Mouse (Mus musculus) hindbrain, embryonic 11.5 days (tissue): ENCODE measurements around the gene Srcin1. TPM values are rescaled to one million over a fixed set of nuclear protein-coding genes. Genes with fewer than 3 reads are reported as not detected.

ENCODE experiments used
- ATAC-seq: fragments of 200-750 bp; cut with Nextera tagmentation; 2 replicates; pipeline ENCODE4 v1.8.0; 2017; ENCODE audit warnings: mild to moderate bottlenecking, moderate TSS enrichment, moderate library complexity; ENCODE audit not compliant: low FRiP score
- DNase-seq: peaks from one replicate; pipeline ENCODE4 v3.0.0-alpha.2; 2015; ENCODE audit warnings: low spot score
- H3K27ac ChIP-seq: fragments of 300-500 bp; sonication (generic); 2 replicates; pipeline ENCODE4 v1.5.1; 2014; ENCODE audit warnings: mild to moderate bottlenecking, low read depth, low read length
- H3K27me3 ChIP-seq: fragments of 300-500 bp; sonication (generic); 2 replicates; pipeline ENCODE4 v1.6.1; 2014; ENCODE audit warnings: mild to moderate bottlenecking, low read length, moderate library complexity, mixed read lengths; ENCODE audit not compliant: control insufficient read depth, insufficient read depth
- H3K36me3 ChIP-seq: fragments of 300-500 bp; sonication (generic); 2 replicates; pipeline ENCODE4 v1.6.1; 2014; ENCODE audit warnings: mild to moderate bottlenecking, low read length, moderate library complexity, mixed read lengths; ENCODE audit not compliant: control insufficient read depth, insufficient read depth
- H3K4me1 ChIP-seq: fragments of 300-500 bp; sonication (generic); replicated peaks from 2 replicates; pipeline ENCODE4 v1.6.1; 2014; ENCODE audit warnings: low read length, mixed read lengths; ENCODE audit not compliant: control insufficient read depth, insufficient read depth
- H3K4me2 ChIP-seq: fragments of 300-500 bp; sonication (generic); replicated peaks from 2 replicates; pipeline ENCODE4 v1.6.1; 2014; ENCODE audit warnings: mild to moderate bottlenecking, low read depth, low read length
- H3K4me3 ChIP-seq: fragments of 300-500 bp; sonication (generic); 2 replicates; pipeline ENCODE4 v1.5.1; 2014; ENCODE audit warnings: low read depth, low read length
- H3K9ac ChIP-seq: fragments of 300-500 bp; sonication (generic); 2 replicates; pipeline ENCODE4 v1.6.1; 2014; ENCODE audit warnings: low read depth, low read length
- H3K9me3 ChIP-seq: fragments of 300-500 bp; sonication (generic); 2 replicates; pipeline ENCODE4 v1.6.1; 2016; ENCODE audit warnings: low read length; ENCODE audit not compliant: control insufficient read depth
- WGBS: fragments of 180-500 bp; shearing (Covaris S2); extraction: QIAGEN DNeasy Blood & Tissue Kit; methylation state at CpG from one replicate; pipeline ENCODE4 v1.1.7; 2014; 5-methylcytosine and 5-hydroxymethylcytosine counted together
- polyA plus RNA-seq: library from polyadenylated mRNA; unstranded; fragments of >200 nt; fragmentation: Nextera tagmentation; extraction: Ambion mirVana; gene quantifications from 2 replicates; pipeline ENCODE4 v1.2.1, GENCODE M21; 2014

The Srcin1 gene
- polyA plus RNA-seq, 1 experiment from 2014 or later, result 2.2 TPM

GRCm38 (mm10) chr11:97574551-97575051, 1.4 kb downstream of the Srcin1 start:
- DNase-seq (no peak), ATAC-seq (peak; percentile 67)
- under 1% methylated on average over 14 of the region's 43 CpGs for WGBS
- peak overlapping the region; percentile 81 for H3K9ac ChIP-seq
- no peaks in the 10 kb centered on the region for H3K36me3 ChIP-seq
- peaks cover 29% of the 10 kb centered on the region for H3K27me3 ChIP-seq
- peak overlapping the region; percentile 90 for H3K27ac ChIP-seq
- peak overlapping the region; percentile 94 for H3K4me2 ChIP-seq
- peaks cover 15% of the 10 kb centered on the region for H3K4me1 ChIP-seq
- peak overlapping the region; percentile 60 for H3K4me3 ChIP-seq
- no peaks in the 10 kb centered on the region for H3K9me3 ChIP-seq

- Histone ChIP-seq H3K9me3 (no peaks in the 10 kb centered on the region), H3K36me3 (no peaks in the 10 kb centered on the region), H3K4me3 (peak overlapping the region; percentile 60), H3K9ac (peak overlapping the region; percentile 81), H3K4me2 (peak overlapping the region; percentile 94), H3K27ac (peak overlapping the region; percentile 90), H3K4me1 (peaks cover 15% of the 10 kb centered on the region), H3K27me3 (peaks cover 29% of the 10 kb centered on the region)
- DNase-seq (peak; percentile 70), ATAC-seq (peak; percentile 37; the same call in 1 of the 2 replicates)
- WGBS, result 3% methylated on average over 13 of the region's 28 CpGs
Observed at GRCm38 (mm10) chr11:97573891-97574550, 2.0 kb downstream of the Srcin1 start.

GRCm38 (mm10) chr11:97572895-97573480, 3.0 kb downstream of the Srcin1 start:
- Histone ChIP-seq H3K36me3 (no peaks in the 10 kb centered on the region), H3K9me3 (no peaks in the 10 kb centered on the region), H3K27ac (no peak overlapping the region), H3K4me1 (peaks cover 14% of the 10 kb centered on the region), H3K4me2 (peak overlapping the region; percentile 94), H3K4me3 (peak overlapping the region; percentile 60; the same call in 1 of the 2 replicates), H3K27me3 (peaks cover 26% of the 10 kb centered on the region), H3K9ac (0 out of 2 replicates have a peak overlapping the region, but pooled peaks have one; percentile 19)
- ATAC-seq, result no peak
- DNase-seq, result no peak
- WGBS, result 26% methylated on average over 7 of the region's 7 CpGs

GRCm38 (mm10) chr11:97572089-97572345, 4.0 kb downstream of the Srcin1 start:
- H3K27ac ChIP-seq, result no peak overlapping the region
- H3K27me3 ChIP-seq, result peaks cover 29% of the 10 kb centered on the region
- ATAC-seq (no peak), DNase-seq (no peak)
- H3K4me2 ChIP-seq, result no peak overlapping the region
- WGBS, result 52% methylated on average over 5 of the region's 5 CpGs
- no peak overlapping the region for H3K4me3 ChIP-seq
- no peaks in the 10 kb centered on the region for H3K36me3 ChIP-seq
- H3K4me1 ChIP-seq, result peaks cover 22% of the 10 kb centered on the region
- H3K9ac ChIP-seq, result 0 out of 2 replicates have a peak overlapping the region, but pooled peaks have one; percentile 23
- H3K9me3 ChIP-seq, result no peaks in the 10 kb centered on the region

- peaks cover 30% of the 10 kb centered on the region for H3K27me3 ChIP-seq
- no peak overlapping the region for H3K4me3 ChIP-seq
- H3K9ac ChIP-seq, result 0 out of 2 replicates have a peak overlapping the region, but pooled peaks have one; percentile 23
- no peak overlapping the region for H3K4me2 ChIP-seq
- 17% methylated on average over 8 of the region's 8 CpGs for WGBS
- peaks cover 28% of the 10 kb centered on the region for H3K4me1 ChIP-seq
- no peaks in the 10 kb centered on the region for H3K36me3 ChIP-seq
- H3K9me3 ChIP-seq, result no peaks in the 10 kb centered on the region
- ATAC-seq, result no peak
- DNase-seq, result no peak
- H3K27ac ChIP-seq, result no peak overlapping the region; the same call in 1 of the 2 replicates
Observed at GRCm38 (mm10) chr11:97571266-97572088, 4.5 kb downstream of the Srcin1 start.

GRCm38 (mm10) chr11:97570493-97571137, 5.4 kb downstream of the Srcin1 start:
- 19% methylated on average over 8 of the region's 8 CpGs for WGBS
- Histone ChIP-seq H3K4me3 (no peak overlapping the region), H3K27me3 (peaks cover 33% of the 10 kb centered on the region), H3K27ac (no peak overlapping the region), H3K36me3 (no peaks in the 10 kb centered on the region), H3K4me2 (no peak overlapping the region), H3K4me1 (peaks cover 30% of the 10 kb centered on the region), H3K9ac (no peak overlapping the region), H3K9me3 (no peaks in the 10 kb centered on the region)
- ATAC-seq (no peak), DNase-seq (peak; percentile 30)

GRCm38 (mm10) chr11:97569806-97570205, 6.2 kb downstream of the Srcin1 start:
- Histone ChIP-seq H3K9ac (no peak overlapping the region), H3K9me3 (no peaks in the 10 kb centered on the region), H3K4me1 (peaks cover 32% of the 10 kb centered on the region), H3K4me2 (no peak overlapping the region), H3K27ac (no peak overlapping the region), H3K4me3 (no peak overlapping the region), H3K36me3 (no peaks in the 10 kb centered on the region), H3K27me3 (peaks cover 33% of the 10 kb centered on the region)
- ATAC-seq (no peak), DNase-seq (no peak)
- 33% methylated on average over 3 of the region's 3 CpGs for WGBS

GRCm38 (mm10) chr11:97569301-97569724, 6.7 kb downstream of the Srcin1 start:
- Histone ChIP-seq H3K4me2 (no peak overlapping the region), H3K4me3 (no peak overlapping the region), H3K36me3 (no peaks in the 10 kb centered on the region), H3K27ac (no peak overlapping the region), H3K4me1 (peaks cover 33% of the 10 kb centered on the region), H3K9me3 (no peaks in the 10 kb centered on the region), H3K27me3 (peaks cover 33% of the 10 kb centered on the region), H3K9ac (no peak overlapping the region)
- WGBS, result 17% methylated on average over 5 of the region's 5 CpGs
- ATAC-seq (no peak), DNase-seq (no peak)
